Mouse (Mus musculus): ENCODE measurements around the gene Atxn10.

- TF ChIP-seq EP300 (IDR thresholded peaks at IDR 0.05; ENCODE audit: insufficient read depth, low read depth, low read length) (no peak), POLR2A (IDR thresholded peaks at IDR 0.05; ENCODE audit: insufficient read depth, low read length) (no peak), CTCF (IDR thresholded peaks at IDR 0.05; ENCODE audit: low read depth, low read length) (no peak)
These were observed 170.6 kb downstream of the Atxn10 start for GRCm38 (mm10) chr15:85506680-85507079.
